Mouse (Mus musculus) liver, postnatal 0 days (tissue): Measurements from ENCODE around the gene Pgm2.

ENCODE experiments used
- CTCF ChIP-seq: sonication (generic); IDR thresholded peaks from 2 replicates; pipeline ENCODE4 v1.5.1; 2016; ENCODE audit warnings: antibody characterized with exemption, low read depth
- EP300 ChIP-seq: IDR thresholded peaks from 2 replicates; pipeline ENCODE4 v1.6.1; 2016; ENCODE audit warnings: antibody characterized with exemption, low read depth, mild to moderate bottlenecking

DNA sequence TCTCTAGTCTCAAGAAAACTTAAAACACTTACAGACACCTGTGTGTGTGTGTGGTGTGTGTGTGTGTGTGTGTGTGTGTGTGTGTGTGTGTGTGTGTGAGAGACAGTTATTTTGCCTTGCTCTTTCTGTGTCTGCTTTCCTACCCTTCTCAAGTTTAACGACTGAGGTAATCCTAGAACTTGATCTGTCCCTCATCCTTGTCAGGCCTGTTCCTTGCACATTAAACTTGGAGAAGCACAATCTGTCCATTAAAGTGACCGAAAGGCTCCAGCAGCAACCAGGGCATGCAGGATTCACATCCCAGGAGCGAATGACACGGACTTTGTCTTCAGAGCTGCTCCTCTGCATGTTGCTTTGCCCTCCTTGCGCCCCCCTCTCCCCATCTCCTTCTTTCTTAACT is 69.8 kb downstream of the Pgm2 start:
- no peak for TF ChIP-seq CTCF
- no peak for TF ChIP-seq EP300
